Mouse (Mus musculus) CH12F3 (cell line): ENCODE measurements around the gene Fam13a.

Experiments used
- in situ Hi-C: fragments of 300-500 bp; cut with MboI; formaldehyde crosslinking; loops from 2 replicates; pipeline ENCODE4 v1.14.3; 2020; ENCODE audit warnings: low sequenced_read_pairs

The Fam13a gene

DNA sequence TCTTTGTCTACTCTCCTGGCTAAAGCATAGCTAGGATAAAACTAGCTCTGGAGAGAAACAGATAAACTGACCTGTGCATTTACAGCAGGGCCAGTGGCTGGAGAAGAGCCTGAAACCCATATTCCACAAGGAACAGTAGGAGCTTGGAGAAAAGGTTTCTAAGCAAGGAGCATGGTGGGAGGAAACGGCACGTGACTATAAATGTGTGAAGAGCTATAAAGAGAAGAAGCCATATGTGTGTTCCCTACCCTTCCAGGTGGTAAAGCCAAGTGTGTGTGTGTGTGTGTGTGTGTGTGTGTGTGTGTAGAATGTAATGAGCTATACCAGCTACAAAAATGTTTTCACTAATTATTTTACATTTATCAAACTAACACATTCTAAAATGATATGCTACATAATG, 82.1 kb downstream of the Fam13a start:
- in situ Hi-C loops = no loop called here

DNA sequence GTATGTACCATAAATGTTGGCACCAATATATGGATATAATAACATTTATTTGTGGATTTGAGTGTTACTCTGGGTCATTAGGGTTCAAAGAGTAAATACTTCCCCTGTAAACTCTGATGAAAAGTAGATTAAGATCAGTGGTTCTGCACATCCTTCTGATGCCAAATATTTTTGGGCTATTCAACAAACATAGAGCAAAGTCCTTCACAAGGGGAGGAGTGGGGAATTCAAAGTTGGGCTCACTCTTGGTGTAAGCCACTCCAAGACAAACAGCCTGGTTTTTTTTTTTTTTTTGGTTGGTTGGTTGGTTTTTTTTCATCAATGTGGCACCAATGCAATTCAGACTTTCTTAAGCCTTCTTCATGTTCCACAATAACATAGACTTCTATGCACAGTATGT, 86.6 kb downstream of the Fam13a start:
- in situ Hi-C loops = no loop called here

DNA sequence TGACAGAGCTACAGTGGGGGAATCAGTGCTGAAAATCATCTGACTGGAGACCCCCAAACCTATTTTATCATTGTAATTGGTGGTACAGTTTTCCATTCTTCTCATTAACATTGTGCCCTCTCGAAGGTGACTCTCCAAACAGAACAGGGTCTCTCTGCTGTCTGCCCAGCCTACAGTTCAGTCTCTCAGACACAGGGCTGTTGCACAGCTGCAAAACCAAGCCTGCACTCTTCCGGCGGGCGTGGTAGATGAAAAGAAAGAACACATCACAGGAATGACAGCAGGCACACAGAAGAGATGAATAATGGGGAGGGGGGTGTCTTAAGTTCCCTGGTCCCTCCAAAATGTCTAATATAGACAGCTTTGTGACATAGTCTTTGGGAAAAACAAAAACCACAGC, 90.2 kb downstream of the Fam13a start:
- in situ Hi-C loops = no loop called here

DNA sequence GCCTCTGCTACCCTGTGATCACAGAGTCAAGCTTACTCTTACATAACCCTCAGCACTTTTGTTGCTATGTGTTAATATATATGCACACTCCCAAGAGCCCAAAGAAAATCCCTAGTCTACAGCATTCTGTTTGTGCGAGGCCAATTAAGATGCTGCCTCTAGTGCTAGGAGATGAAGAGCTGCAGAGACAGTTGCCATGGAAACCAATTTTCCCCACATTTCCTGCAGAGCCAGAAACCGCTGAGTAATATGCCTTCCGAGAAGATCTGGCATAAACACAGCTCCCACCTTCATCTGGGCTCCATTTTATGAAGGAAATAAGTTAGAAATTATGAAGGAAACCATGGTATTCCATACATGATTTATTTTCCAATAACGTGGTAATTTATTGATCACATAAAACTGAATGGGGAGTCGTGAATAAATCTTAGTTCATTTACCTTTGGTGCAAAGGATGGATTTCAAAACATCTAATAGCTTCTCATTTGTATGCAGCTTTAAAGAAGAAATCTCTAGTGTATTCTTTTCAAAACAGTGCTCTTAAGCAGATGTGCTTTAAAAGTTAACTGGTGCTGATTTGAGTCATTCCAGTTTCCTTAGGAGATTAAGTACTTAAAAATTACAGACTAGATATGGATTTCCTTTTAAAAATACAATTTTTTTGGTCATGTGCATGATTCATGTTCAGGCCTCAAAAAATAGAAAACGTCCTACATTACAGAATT, 91.0 kb downstream of the Fam13a start:
- in situ Hi-C loops = no loop called here

DNA sequence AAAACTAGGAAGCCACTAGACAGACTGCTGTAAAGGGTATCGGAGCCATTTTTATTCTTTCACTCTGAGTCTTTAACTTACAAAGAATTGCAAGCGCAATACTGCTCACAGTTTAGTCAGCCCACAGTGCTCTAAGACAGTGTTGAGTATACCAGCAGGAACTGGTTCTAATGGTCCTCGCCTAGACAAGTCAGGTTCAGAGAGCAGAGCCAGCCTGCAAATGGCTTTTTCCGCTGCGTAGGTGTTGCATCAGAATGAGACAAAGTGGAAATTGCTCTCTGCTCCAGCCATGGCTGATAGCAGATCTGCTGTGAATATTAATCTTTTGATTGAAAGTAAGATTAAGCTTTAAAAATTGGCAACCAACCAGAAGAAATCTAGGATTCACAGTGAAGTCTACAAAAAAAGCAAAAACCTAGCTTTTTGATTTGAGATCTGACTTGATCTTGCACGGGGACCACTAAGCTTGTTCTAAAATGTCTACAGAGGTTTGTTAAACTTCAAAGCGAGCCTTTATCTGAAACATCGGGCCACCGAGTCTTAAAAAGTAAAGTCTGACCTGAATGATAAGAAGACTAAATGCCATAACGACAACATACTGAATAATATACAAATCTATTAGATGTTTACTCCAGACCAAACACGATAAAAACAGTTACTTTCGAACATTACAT, 91.7 kb downstream of the Fam13a start:
- in situ Hi-C loops = no loop called here

DNA sequence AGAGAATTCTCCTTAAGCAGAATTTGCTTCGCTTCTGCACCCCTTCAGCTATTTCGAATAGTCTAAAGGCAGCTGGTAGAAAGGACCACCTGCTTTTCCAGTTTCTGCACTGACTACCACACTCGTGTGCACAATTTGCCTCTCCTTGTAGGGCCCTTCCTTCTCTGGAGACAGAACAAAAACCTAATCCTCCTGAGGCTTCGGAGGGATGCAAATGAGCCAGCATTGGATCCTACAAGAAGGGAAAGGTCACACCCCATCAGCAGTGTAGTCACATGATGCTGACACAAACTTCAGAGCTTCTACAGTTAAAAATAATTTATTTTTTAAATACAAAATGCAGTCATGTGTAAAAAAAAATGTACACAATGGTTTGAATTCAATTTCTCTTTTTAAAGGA, 93.2 kb downstream of the Fam13a start:
- in situ Hi-C loops = no loop called here

DNA sequence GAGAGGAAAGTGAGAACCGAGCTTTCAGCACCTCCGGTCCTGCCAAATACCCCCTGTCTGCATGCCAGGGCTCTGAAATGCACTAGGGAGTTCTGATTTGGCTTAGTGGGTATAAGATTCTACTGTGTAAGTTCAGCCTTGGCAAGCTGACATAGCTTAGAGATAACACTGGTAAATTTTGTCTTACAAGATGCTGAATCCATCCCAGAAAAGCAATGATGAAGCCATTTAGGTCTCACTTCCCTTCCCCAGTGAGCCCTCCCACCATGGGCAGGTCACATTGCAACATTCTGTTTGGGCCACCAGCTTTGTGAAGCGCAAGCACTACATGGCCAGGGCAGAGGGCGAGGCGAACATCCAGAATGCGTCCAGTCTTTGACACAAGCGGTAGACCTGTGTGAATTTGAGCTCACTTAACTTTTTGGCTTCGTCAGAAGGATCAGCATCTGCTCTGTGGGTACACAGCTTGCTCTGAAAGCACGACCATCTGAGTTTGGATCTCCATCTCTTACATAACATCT, 94.4 kb downstream of the Fam13a start:
- in situ Hi-C loops = no loop called here

DNA sequence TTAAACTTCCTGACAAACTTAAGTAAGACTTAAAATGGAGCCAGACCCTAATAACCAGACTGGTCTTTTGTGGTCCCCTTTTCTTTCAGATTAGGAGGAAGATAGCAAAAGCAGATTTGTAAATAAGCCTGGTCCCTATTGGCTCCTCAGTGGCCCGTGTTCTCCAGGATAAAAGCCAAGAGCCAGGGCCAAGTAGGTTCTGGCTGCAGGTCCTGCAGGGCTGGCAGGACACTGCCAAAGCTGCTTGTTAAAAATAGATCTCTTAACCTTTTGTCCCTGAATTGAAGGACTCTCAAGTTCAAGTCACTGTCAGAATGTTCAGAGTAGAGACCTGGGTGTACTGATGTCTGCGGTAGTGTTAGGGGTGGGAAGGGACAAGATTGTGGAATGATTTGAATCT, 96.5 kb downstream of the Fam13a start:
- in situ Hi-C loops = no loop called here

DNA sequence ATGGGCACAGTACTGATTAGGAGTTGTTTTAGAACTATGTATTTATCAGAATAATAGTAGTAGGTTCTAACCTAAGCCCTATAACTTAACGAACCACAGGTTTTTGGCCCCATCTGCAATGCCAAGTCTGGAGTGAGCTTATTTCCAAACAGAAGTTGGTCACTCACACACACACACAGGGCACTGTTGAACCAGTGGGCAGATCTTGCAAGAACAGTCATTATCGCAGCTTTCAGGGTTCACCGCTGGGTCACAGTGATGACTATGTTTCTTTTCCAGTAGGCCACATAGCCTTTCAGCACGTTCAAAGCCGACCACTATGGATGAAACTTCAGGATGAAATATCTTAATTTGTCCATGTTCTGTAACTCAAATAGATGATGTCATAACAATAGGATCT, 101.8 kb downstream of the Fam13a start:
- in situ Hi-C loops = no loop called here

DNA sequence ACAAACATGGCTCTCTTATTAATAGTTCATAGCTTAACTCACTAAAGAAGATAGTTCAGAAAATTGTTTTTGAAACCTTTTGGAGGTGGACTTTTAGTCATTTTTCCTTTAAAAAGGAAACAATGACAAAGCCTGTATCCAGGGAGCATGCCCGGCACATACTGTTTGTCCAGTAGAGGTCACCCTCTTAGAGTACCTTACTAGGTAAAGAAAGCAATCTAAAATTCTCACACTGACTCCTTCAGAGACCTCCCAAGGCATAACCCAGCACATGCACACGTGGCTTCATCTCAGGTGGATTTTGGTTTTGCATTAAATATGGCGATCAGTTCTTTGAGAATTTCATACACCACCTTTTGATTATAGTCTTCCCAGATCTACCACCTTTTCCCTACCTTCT, 102.7 kb downstream of the Fam13a start:
- in situ Hi-C loops = no loop called here

DNA sequence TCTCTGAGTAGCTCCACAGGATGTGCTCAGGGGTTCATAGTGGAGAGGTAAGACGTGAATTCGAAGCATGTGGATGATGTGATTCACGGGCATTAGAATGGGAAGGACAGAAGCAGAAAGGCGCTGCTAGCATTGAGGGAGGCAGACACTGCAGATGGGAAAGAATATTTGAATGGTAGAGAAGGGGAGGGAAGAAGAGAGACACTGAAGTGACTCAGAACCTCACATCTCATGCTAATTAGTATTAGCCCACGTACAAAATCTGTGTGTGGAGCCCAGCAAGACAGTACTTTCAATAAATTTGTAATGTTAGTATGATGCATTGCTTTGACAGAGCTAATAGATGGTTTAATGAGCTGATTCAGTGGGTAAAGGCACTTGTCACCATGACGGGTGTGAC, 103.6 kb downstream of the Fam13a start:
- in situ Hi-C loops = no loop called here

DNA sequence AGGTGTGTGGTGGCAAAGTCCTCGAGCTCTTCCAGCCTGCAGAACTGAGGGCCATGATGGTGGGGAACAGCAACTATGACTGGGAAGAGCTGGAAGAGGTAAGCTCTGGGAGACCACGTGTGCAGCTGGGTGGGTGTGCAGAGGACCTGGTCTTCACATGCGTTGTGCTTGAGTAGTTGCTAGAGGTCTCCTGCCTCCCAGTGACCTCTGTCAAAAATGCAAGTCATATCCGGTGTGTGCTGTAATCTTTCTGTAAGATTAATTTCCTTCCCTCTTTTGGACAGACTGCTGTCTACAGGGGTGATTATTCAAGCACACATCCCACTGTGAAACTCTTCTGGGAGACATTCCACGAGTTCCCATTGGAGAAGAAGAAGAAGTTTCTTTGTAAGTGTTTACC, 107.9 kb downstream of the Fam13a start:
- in situ Hi-C loops = no loop called here

DNA sequence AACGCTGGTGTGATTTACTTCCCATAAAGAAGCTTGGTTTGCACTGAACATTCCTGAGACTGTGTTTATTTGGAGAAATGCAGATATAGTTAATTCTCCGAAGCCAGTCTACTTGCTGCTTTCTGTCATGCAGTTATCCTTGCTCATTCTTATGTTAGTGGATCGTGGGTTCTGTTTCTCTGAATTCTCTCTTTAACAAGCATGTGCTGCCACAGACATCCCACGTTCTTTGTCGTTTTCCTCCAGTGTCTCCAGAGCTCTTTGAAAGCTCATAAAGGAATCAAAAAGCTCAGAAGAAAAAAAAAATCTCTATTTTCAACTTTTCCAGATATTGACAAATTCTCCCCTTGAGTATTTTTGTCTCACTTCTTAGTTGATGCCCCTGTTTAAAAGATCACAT, 110.4 kb downstream of the Fam13a start:
- in situ Hi-C loops = no loop called here

DNA sequence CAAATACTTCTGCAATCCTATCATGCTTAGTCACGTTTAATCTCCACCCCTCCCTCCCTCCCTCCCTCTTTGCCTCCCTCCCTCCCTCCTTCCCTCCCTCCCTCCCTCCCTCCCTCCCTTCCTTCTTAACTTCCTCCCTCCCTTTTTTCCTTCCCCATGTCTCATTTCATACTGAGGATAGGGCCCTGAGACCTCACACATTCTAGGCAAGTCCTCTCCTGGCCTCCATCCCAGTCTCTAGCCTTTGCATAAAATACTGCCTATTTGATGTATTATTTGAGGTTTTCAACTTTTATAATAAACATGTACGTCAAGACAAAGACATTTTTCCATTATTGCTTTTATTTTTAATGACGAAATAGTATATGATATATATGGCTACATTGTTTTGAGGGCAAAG, 110.8 kb downstream of the Fam13a start:
- in situ Hi-C loops = no loop called here

DNA sequence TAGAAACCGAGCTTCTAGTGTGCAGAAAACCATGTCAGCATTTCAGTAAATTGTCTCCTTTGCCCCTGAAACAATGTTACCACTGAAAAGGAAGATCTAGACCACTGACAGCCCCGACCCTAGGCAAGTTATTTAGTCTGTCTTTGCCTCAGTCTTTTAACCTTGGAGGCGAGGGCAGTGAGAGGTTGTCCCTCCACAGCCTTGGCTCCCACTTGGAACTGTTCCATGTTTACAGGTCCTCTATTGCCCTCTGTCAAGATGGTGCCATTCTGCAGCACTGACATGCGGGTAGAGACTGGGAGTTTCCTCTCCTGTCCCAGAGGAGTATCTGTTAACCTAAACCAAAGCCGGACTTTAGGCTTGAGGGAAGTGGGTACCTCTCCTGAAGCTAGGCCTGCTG, 111.5 kb downstream of the Fam13a start:
- in situ Hi-C loops = no loop called here

DNA sequence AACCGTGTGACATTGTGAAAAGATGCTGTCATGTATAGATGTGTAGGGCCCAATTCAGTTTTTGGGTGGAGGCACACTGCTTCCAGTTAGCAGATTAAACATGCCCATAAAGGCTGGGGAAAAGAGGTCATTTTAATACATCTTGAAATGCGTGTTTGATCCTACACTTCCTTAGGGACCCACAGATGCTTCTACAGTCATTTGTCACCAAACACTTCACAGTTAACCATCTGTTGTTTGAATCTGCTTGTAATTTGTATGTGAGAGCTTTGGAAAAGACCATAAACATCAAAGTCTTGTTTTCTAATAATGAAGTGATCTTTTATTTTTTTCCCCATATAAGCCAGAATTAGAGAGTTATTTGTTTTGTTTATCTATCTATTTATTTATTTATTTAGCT, 116.6 kb downstream of the Fam13a start:
- in situ Hi-C loops = no loop called here

DNA sequence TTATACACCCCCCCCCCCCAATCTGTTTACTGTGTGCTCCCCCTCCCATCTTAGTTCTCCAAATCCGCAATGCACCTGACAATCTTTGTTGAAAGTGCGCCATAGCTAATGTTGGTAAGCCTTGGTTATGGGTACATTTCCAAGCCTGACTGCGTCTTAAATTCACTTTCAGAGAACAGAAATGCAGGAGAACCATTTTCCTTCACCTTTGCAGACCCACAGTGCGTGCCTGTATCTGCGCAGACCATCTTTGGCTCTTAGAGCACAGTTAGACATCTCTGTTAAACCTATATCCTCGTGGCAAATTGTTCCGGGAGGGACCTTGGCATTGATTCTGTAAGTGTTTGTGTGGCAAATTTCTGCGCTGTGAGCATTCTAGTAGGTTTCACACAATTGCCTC, 117.0 kb downstream of the Fam13a start:
- in situ Hi-C loops = no loop called here

DNA sequence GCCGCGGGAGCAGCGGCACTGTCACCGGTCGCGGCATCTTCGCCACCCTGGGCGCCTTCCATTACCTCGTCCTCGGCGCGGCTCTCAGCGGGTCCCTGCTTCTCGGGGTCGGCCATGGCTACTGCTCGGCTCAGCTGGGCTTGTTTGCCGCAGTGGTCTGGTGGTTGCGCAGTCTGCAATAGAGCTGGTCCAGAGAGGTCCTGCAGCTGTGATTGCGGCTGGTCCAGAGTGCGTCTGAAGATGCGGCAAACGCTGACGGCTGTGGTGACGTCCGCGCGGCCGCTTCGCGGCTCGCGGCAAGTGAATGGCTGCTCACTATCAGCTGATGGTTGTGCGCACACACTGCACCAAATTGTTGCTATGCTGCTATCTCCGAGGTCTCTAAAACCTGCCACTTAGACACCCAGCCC, 117.5 kb downstream of the Fam13a start, which contains the start of gene Nap1l5:
Gene Nap1l5 (minus strand): TSS at position 225 of the 410 bp plus-strand sequence.
- in situ Hi-C loops = no loop called here

DNA sequence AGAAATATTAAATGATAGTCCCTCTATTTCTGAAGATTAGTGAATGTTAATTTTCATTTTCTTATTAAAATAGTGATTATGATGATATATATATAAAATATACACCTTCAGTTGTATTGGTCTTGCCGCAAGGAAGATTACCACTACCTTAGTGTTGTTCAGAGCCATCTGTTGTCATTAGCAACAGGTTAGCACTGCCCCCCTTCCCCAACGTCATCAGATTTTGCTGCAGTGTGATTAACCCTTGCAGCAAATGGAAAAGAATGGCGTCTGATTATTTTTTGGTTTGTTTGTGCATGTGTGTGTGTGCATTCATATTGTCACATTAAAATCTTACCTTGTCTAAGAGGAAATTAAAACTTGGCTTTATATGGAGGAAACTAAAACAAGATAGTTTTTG, 119.8 kb downstream of the Fam13a start:
- in situ Hi-C loops = no loop called here

DNA sequence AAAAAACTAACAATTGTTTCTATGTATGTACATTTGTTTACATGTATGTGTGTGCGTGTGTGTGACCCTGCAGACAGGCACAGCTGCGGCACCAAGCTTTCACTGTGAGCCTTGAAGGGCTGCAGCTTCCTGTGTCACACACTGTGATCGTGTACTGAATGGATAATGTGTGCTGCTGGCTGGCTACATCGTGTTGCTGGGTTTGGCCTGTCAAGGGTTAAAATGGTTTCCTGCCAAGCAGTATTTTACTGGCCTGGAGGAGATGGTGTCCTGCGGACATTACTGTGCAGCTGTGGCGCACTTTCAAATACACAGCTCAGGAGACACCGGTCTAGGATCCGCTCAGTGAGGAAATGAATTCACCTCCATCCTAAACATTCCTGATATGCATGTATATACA, 121.2 kb downstream of the Fam13a start:
- in situ Hi-C loops = no loop called here

DNA sequence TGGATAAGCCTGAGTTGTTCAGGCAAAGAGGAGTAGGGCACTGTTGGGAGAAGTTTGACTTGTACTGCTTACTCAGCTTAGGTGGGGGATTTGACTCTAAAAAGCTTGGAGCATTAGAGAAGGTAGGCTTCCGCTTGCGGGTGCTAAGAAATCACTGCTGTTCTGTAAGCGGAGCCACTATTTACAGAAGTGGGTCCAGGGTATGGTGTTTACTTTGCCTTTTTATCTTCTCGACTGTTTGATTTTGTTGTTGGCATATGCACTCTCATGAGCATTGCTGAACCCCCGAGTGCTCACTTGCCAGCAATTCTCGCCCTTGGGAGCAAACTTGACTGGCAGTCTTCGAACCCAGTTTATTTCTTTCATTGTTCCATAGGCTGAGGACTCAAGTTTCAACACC, 123.8 kb downstream of the Fam13a start:
- in situ Hi-C loops = no loop called here

DNA sequence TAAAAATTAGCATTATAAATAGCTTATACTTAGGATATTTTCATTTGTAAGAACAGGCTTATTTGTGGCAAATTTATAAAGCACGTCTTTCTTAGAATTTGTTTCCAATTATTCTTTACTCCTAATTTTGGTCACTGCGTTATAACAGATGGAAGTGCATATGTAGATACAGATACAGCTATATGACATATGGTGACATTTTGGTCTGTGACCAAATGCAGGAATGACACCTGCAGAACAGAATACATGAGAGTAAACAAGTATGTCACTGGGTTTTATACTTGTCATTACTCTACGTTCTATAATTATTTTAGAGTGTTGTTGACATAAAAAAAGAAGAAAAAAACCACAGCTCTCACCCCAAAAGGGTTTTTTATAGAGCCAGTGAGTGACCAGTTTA, 125.3 kb downstream of the Fam13a start:
- in situ Hi-C loops = loop anchor here (25.0 kb wide), 1 partner anchor 288 kb away; no protein-coding TSS in a partner anchor
